Mouse (Mus musculus): ENCODE data around the gene Ankfn1. TPM values are rescaled to one million over a fixed set of nuclear protein-coding genes. Genes with fewer than 3 reads are reported as not detected.
A peak's percentile ranks its signal among the peaks of the same experiment; 100 is the strongest.

Gene Ankfn1
- polyA plus RNA-seq, 1 experiment from 2014 or later: 2.8 TPM

- Histone ChIP-seq H3K4me1 (peaks cover 28% of the 10 kb centered on the region), H3K9me3 (no peaks in the 10 kb centered on the region), H3K27me3 (ENCODE audit: poor library complexity, severe bottlenecking) (peaks cover 4% of the 10 kb centered on the region; the same call in 1 of the 2 replicates), H3K4me3 (no peak overlapping the region), H3K27ac (no peak overlapping the region), H3K36me3 (replicated peaks) (no peaks in the 10 kb centered on the region)
- no peak for DNase-seq (ENCODE audit: extremely low spot score, low spot score)
- 56% methylated on average over 4 of the region's 4 CpGs for WGBS
Observed at GRCm38 (mm10) chr11:89548786-89549185, 228.7 kb downstream of the Ankfn1 start.

- Histone ChIP-seq H3K9me3 (peaks cover 9% of the 10 kb centered on the region), H3K36me3 (replicated peaks) (0 out of 2 replicates have a peak, but pooled peaks cover 3% of the 10 kb centered on the region), H3K27ac (peak overlapping the region; percentile 85), H3K27me3 (ENCODE audit: poor library complexity, severe bottlenecking) (peaks cover 4% of the 10 kb centered on the region; the same call in 1 of the 2 replicates), H3K4me3 (no peak overlapping the region), H3K4me1 (peaks cover 30% of the 10 kb centered on the region)
- peak; percentile 42 for DNase-seq (ENCODE audit: extremely low spot score, low spot score)
- WGBS: 38% methylated on average over 7 of the region's 7 CpGs
Observed at GRCm38 (mm10) chr11:89546164-89546563, 231.3 kb downstream of the Ankfn1 start.

- Histone ChIP-seq H3K4me3 (peak overlapping the region; percentile 42), H3K36me3 (replicated peaks) (0 out of 2 replicates have a peak, but pooled peaks cover 3% of the 10 kb centered on the region)
Observed at GRCm38 (mm10) chr11:89544856-89545817, 232.3 kb downstream of the Ankfn1 start.

GRCm38 (mm10) chr11:89538376-89538775 lies 239.1 kb downstream of the Ankfn1 start:
- Histone ChIP-seq H3K4me3 (no peak overlapping the region), H3K27ac (no peak overlapping the region), H3K4me1 (peaks cover 11% of the 10 kb centered on the region), H3K36me3 (replicated peaks) (0 out of 2 replicates have a peak, but pooled peaks cover 3% of the 10 kb centered on the region), H3K9me3 (peaks cover 8% of the 10 kb centered on the region), H3K27me3 (ENCODE audit: poor library complexity, severe bottlenecking) (no peaks in the 10 kb centered on the region)
- 77% methylated on average over 8 of the region's 8 CpGs for WGBS
- no peak for DNase-seq (ENCODE audit: extremely low spot score, low spot score)

More at GRCm38 (mm10) chr11:89544856-89545817, 232.3 kb downstream of the Ankfn1 start:
- Histone ChIP-seq H3K4me1 (peaks cover 30% of the 10 kb centered on the region), H3K9me3 (peaks cover 9% of the 10 kb centered on the region), H3K27me3 (ENCODE audit: poor library complexity, severe bottlenecking) (peaks cover 4% of the 10 kb centered on the region; the same call in 1 of the 2 replicates), H3K27ac (peak overlapping the region; percentile 85)
- peak; percentile 56 for DNase-seq (ENCODE audit: extremely low spot score, low spot score)
- WGBS: 2% methylated on average over 29 of the region's 29 CpGs

- 88% methylated on average over 4 of the region's 4 CpGs for WGBS
- H3K27ac ChIP-seq: no peak overlapping the region
Observed at GRCm38 (mm10) chr11:89527800-89528430, 249.5 kb downstream of the Ankfn1 start.

GRCm38 (mm10) chr11:89515501-89515901 lies 262.0 kb downstream of the Ankfn1 start:
- Histone ChIP-seq H3K4me3 (no peak overlapping the region), H3K36me3 (replicated peaks) (no peaks in the 10 kb centered on the region), H3K4me1 (peaks cover 6% of the 10 kb centered on the region), H3K9me3 (no peaks in the 10 kb centered on the region), H3K27ac (no peak overlapping the region), H3K27me3 (ENCODE audit: poor library complexity, severe bottlenecking) (peaks cover 35% of the 10 kb centered on the region)
- no peak for DNase-seq (ENCODE audit: extremely low spot score, low spot score)
- WGBS: 64% methylated on average over 9 of the region's 9 CpGs

More at GRCm38 (mm10) chr11:89527800-89528430, 249.5 kb downstream of the Ankfn1 start:
- Histone ChIP-seq H3K36me3 (replicated peaks) (no peaks in the 10 kb centered on the region), H3K27me3 (ENCODE audit: poor library complexity, severe bottlenecking) (no peaks in the 10 kb centered on the region), H3K9me3 (no peaks in the 10 kb centered on the region), H3K4me1 (no peaks in the 10 kb centered on the region), H3K4me3 (no peak overlapping the region)
- no peak for DNase-seq (ENCODE audit: extremely low spot score, low spot score)

GRCm38 (mm10) chr11:89508675-89509324 lies 268.7 kb downstream of the Ankfn1 start:
- WGBS: 5% methylated on average over 11 of the region's 11 CpGs
- peak; percentile 59 for DNase-seq (ENCODE audit: extremely low spot score, low spot score)
- H3K9me3 ChIP-seq: no peaks in the 10 kb centered on the region
- H3K36me3 ChIP-seq (replicated peaks): no peaks in the 10 kb centered on the region
- peak overlapping the region; percentile 76 for H3K27ac ChIP-seq
- peak overlapping the region; percentile 19 for H3K4me3 ChIP-seq
- peaks cover 57% of the 10 kb centered on the region for H3K27me3 ChIP-seq (ENCODE audit: poor library complexity, severe bottlenecking)
- peaks cover 41% of the 10 kb centered on the region for H3K4me1 ChIP-seq

- Histone ChIP-seq H3K27me3 (ENCODE audit: poor library complexity, severe bottlenecking) (peaks cover 67% of the 10 kb centered on the region), H3K9me3 (no peaks in the 10 kb centered on the region), H3K4me3 (no peak overlapping the region), H3K36me3 (replicated peaks) (no peaks in the 10 kb centered on the region), H3K27ac (no peak overlapping the region), H3K4me1 (peaks cover 52% of the 10 kb centered on the region)
- DNase-seq (ENCODE audit: extremely low spot score, low spot score): no peak
- 81% methylated on average over 11 of the region's 11 CpGs for WGBS
Observed at GRCm38 (mm10) chr11:89506595-89507245, 270.7 kb downstream of the Ankfn1 start.

GRCm38 (mm10) chr11:89505046-89505445 lies 272.4 kb downstream of the Ankfn1 start:
- no peak for DNase-seq (ENCODE audit: extremely low spot score, low spot score)
- Histone ChIP-seq H3K27ac (no peak overlapping the region), H3K27me3 (ENCODE audit: poor library complexity, severe bottlenecking) (peaks cover 67% of the 10 kb centered on the region), H3K4me1 (peaks cover 53% of the 10 kb centered on the region), H3K36me3 (replicated peaks) (no peaks in the 10 kb centered on the region), H3K4me3 (no peak overlapping the region), H3K9me3 (no peaks in the 10 kb centered on the region)
- WGBS: 85% methylated on average over 7 of the region's 7 CpGs

- H3K27me3 ChIP-seq (ENCODE audit: poor library complexity, severe bottlenecking): peaks cover 52% of the 10 kb centered on the region
- WGBS: 40% methylated on average over 7 of the region's 7 CpGs
- no peaks in the 10 kb centered on the region for H3K9me3 ChIP-seq
- H3K27ac ChIP-seq: no peak overlapping the region
- peaks cover 20% of the 10 kb centered on the region for H3K4me1 ChIP-seq
- DNase-seq (ENCODE audit: extremely low spot score, low spot score): no peak
- H3K36me3 ChIP-seq (replicated peaks): no peaks in the 10 kb centered on the region
- H3K4me3 ChIP-seq: no peak overlapping the region
Observed at GRCm38 (mm10) chr11:89501796-89502195, 275.7 kb downstream of the Ankfn1 start.

GRCm38 (mm10) chr11:89500961-89501360 lies 276.5 kb downstream of the Ankfn1 start:
- Histone ChIP-seq H3K9me3 (no peaks in the 10 kb centered on the region), H3K27me3 (ENCODE audit: poor library complexity, severe bottlenecking) (peaks cover 50% of the 10 kb centered on the region), H3K4me3 (no peak overlapping the region), H3K27ac (no peak overlapping the region), H3K36me3 (replicated peaks) (no peaks in the 10 kb centered on the region), H3K4me1 (peaks cover 14% of the 10 kb centered on the region)
- DNase-seq (ENCODE audit: extremely low spot score, low spot score): no peak
- 77% methylated on average over 2 of the region's 2 CpGs for WGBS

GRCm38 (mm10) chr11:89481084-89481483 lies 296.4 kb downstream of the Ankfn1 start:
- H3K27me3 ChIP-seq (ENCODE audit: poor library complexity, severe bottlenecking): no peaks in the 10 kb centered on the region
- H3K4me3 ChIP-seq: no peak overlapping the region
- peaks cover 8% of the 10 kb centered on the region; the same call in 1 of the 2 replicates for H3K4me1 ChIP-seq
- H3K27ac ChIP-seq: no peak overlapping the region
- no peaks in the 10 kb centered on the region for H3K36me3 ChIP-seq (replicated peaks)
- H3K9me3 ChIP-seq: no peaks in the 10 kb centered on the region
- 86% methylated on average over 6 of the region's 6 CpGs for WGBS
- DNase-seq (ENCODE audit: extremely low spot score, low spot score): no peak

Data from forebrain, embryonic 10.5 days (tissue).